Mouse (Mus musculus): ENCODE measurements around the gene Cdc14a.
A peak's percentile ranks its signal among the peaks of the same experiment; 100 is the strongest.

Gene Cdc14a

GRCm38 (mm10) chr3:116414451-116414860 lies 9.4 kb downstream of the Cdc14a start:
- no peak for DNase-seq (ENCODE audit: low spot score in 2 of 2)

- no peak for DNase-seq (ENCODE audit: low spot score in 2 of 2)
Observed at GRCm38 (mm10) chr3:116412954-116413724, 10.7 kb downstream of the Cdc14a start.

GRCm38 (mm10) chr3:116410051-116410450 lies 13.8 kb downstream of the Cdc14a start:
- no peak for DNase-seq (ENCODE audit: low spot score in 2 of 2)

GRCm38 (mm10) chr3:116409486-116409885 lies 14.3 kb downstream of the Cdc14a start:
- no peak for DNase-seq (ENCODE audit: low spot score in 2 of 2)

- no peak for DNase-seq (ENCODE audit: low spot score in 2 of 2)
Observed at GRCm38 (mm10) chr3:116408856-116409255, 15.0 kb downstream of the Cdc14a start.

GRCm38 (mm10) chr3:116405516-116405915 lies 18.3 kb downstream of the Cdc14a start:
- DNase-seq (ENCODE audit: low spot score in 2 of 2), result no peak

GRCm38 (mm10) chr3:116401436-116401835 lies 22.4 kb downstream of the Cdc14a start:
- DNase-seq (ENCODE audit: low spot score in 2 of 2), result no peak

- DNase-seq (ENCODE audit: low spot score in 2 of 2), result no peak
Observed at GRCm38 (mm10) chr3:116399349-116400090, 24.3 kb downstream of the Cdc14a start.

- no peak for DNase-seq (ENCODE audit: low spot score in 2 of 2)
Observed at GRCm38 (mm10) chr3:116398543-116398942, 25.3 kb downstream of the Cdc14a start.

- DNase-seq (ENCODE audit: low spot score in 2 of 2), result no peak
Observed at GRCm38 (mm10) chr3:116397976-116398375, 25.9 kb downstream of the Cdc14a start.

GRCm38 (mm10) chr3:116397341-116397740 lies 26.5 kb downstream of the Cdc14a start:
- DNase-seq (ENCODE audit: low spot score in 2 of 2), result no peak

GRCm38 (mm10) chr3:116396571-116396970 lies 27.3 kb downstream of the Cdc14a start:
- no peak for DNase-seq (ENCODE audit: low spot score in 2 of 2)

- DNase-seq (ENCODE audit: low spot score in 2 of 2), result no peak
Observed at GRCm38 (mm10) chr3:116394885-116395390, 28.9 kb downstream of the Cdc14a start.

GRCm38 (mm10) chr3:116391399-116391798 lies 32.4 kb downstream of the Cdc14a start:
- DNase-seq (ENCODE audit: low spot score in 2 of 2), result no peak

- DNase-seq (ENCODE audit: low spot score in 2 of 2), result no peak
Observed at GRCm38 (mm10) chr3:116389500-116390470, 34.0 kb downstream of the Cdc14a start.

- peak; percentile 70 to 77 for DNase-seq (ENCODE audit: low spot score in 2 of 2)
Observed at GRCm38 (mm10) chr3:116388808-116389207, 35.0 kb downstream of the Cdc14a start.

- DNase-seq (ENCODE audit: low spot score in 2 of 2), result no peak
Observed at GRCm38 (mm10) chr3:116386886-116387285, 36.9 kb downstream of the Cdc14a start.

- no peak for DNase-seq (ENCODE audit: low spot score in 2 of 2)
Observed at GRCm38 (mm10) chr3:116386342-116386741, 37.5 kb downstream of the Cdc14a start.

GRCm38 (mm10) chr3:116384319-116384718 lies 39.5 kb downstream of the Cdc14a start:
- peak in 1 of 2 experiments; percentile 27 for DNase-seq (ENCODE audit: low spot score in 2 of 2)

GRCm38 (mm10) chr3:116380319-116380718 lies 43.5 kb downstream of the Cdc14a start:
- no peak for DNase-seq (ENCODE audit: low spot score in 2 of 2)

- no peak for DNase-seq (ENCODE audit: low spot score in 2 of 2)
Observed at GRCm38 (mm10) chr3:116375442-116375841, 48.4 kb downstream of the Cdc14a start.

- DNase-seq (ENCODE audit: low spot score in 2 of 2), result no peak
Observed at GRCm38 (mm10) chr3:116374486-116374885, 49.3 kb downstream of the Cdc14a start.
